Mouse (Mus musculus): ENCODE data around the gene Arid1b.

DNA sequence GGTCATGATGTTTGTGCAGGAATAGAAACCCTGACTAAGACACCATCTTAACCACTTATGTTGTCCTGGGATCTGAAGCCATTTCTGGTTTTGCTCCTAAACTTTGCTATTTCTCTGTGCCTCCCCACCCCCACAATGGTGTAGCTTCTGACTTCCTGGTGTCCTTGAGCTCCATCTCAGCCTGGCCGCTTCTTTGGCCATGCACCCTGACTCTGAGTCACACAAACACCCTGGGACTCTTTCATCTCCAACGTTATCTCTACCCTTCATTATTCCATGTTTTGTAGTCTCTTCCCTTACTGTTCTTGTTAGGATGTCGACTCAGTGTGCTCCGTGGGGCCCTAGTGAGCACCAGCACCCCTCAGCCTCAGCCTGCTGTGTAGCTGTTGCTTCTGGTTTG is 78.4 kb downstream of the Arid1b start:
- TF ChIP-seq CTCF (conservative IDR thresholded peaks at IDR 0.05; ENCODE audit: low read length) (no peak), POU5F1 (IDR thresholded peaks at IDR 0.05; ENCODE audit: borderline replicate concordance, low read length) (no peak)

Measured in E14TG2a.4 (cell line).